10 mouse cellular contexts compared by ENCODE assay signal in the genomic region with DNA sequence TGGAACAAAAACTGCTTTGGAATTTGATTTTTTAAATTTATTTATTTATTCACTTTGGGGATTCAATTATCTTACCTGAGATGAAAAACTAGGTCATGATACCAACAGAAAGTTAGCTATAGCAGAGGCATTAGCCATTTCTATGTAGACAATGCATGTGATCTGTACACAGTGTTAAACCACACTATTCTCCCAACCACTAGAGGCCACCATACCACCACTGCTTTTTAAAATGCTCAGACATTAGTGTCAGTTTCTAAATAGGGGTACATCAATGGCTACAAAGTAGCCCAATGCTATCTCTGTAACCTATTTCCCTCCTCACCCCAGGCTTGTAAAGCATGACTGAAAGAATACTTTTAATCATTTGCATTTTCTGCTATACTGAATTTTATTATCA. TPM values are rescaled to one million over a fixed set of nuclear protein-coding genes. Genes with fewer than 3 reads are reported as not detected.
DNase-seq lines count a peak whose midpoint lies in the region; ATAC-seq and TF ChIP-seq lines count a peak whose summit lies in the region.
"Had no signal": no experiment of that assay in that cellular context is flagged by ENCODE, and none has a peak within 500 bp of the region (broad histone marks: within the 10 kb centered on the region; RNA-seq: fewer than 3 reads in every experiment).

No protein-coding gene starts in this region.

- no peak overlapping the region for H3K4me2 ChIP-seq in forebrain, embryonic 15.5 days (replicated peaks)
- H3K4me2 ChIP-seq: liver, embryonic 15.5 days had no signal

- TF ChIP-seq EP300 in heart, adult 2 months (IDR thresholded peaks at IDR 0.05; ENCODE audit: insufficient read depth, low read depth, low read length): no peak

- H3K27me3 ChIP-seq in heart, adult 2 months (ENCODE audit: control insufficient read depth, insufficient read depth, low read length): no peaks in the 10 kb centered on the region
- no peaks in the 10 kb centered on the region for H3K27me3 ChIP-seq in forebrain, embryonic 15.5 days
- H3K27me3 ChIP-seq: liver, embryonic 15.5 days had no signal

- no peaks in the 10 kb centered on the region for H3K79me2 ChIP-seq in heart, adult 2 months (replicated peaks; ENCODE audit: control insufficient read depth, insufficient read depth, low read length)

- peak; percentile 66 for TF ChIP-seq CTCF in heart, adult 2 months (IDR thresholded peaks at IDR 0.05)

- intact Hi-C loops in heart, adult 2 months (cut with DNase I): no loop called here

- ATAC-seq in forebrain, embryonic 15.5 days (replicated peaks): 0 out of 2 replicates have a peak, but pooled peaks have one; percentile 51

- TF ChIP-seq POLR2A in heart, adult 2 months (IDR thresholded peaks at IDR 0.05; ENCODE audit: insufficient read depth, low read depth, low read length): no peak

- no peaks in the 10 kb centered on the region for H3K9me3 ChIP-seq in forebrain, embryonic 15.5 days
- H3K9me3 ChIP-seq: liver, embryonic 15.5 days had no signal

- no peak overlapping the region for H3K9ac ChIP-seq in heart, adult 2 months (ENCODE audit: low read depth, low read length)
- no peak overlapping the region for H3K9ac ChIP-seq in forebrain, embryonic 15.5 days (replicated peaks)
- H3K9ac ChIP-seq: liver, embryonic 15.5 days had no signal

- H3K36me3 ChIP-seq in heart, adult 2 months (ENCODE audit: control insufficient read depth, insufficient read depth, low read length): no peaks in the 10 kb centered on the region; the same call in 1 of the 2 replicates
- peaks cover 46% of the 10 kb centered on the region for H3K36me3 ChIP-seq in forebrain, embryonic 15.5 days

- H3K27ac ChIP-seq in heart, adult 2 months: no peak overlapping the region
- no peak overlapping the region for H3K27ac ChIP-seq in forebrain, embryonic 15.5 days (replicated peaks)
- H3K27ac ChIP-seq: liver, embryonic 15.5 days had no signal

- no peak overlapping the region for H3K4me3 ChIP-seq in heart, adult 2 months
- no peak overlapping the region for H3K4me3 ChIP-seq in forebrain, embryonic 15.5 days
- H3K4me3 ChIP-seq: liver, embryonic 15.5 days had no signal

- no peak for DNase-seq in heart, adult 2 months
- DNase-seq in heart, adult 9 months (ENCODE audit: low spot score in 2 of 2): no peak
- DNase-seq in thymus, postnatal 14 days: peak; percentile 11
- no peak for DNase-seq in thymus, postnatal 36 days
- no peak for DNase-seq in urinary bladder, postnatal 4 days (ENCODE audit: low spot score in 2 of 2)
- DNase-seq in spleen, adult 18-20 months: no peak
- no peak for DNase-seq in right cerebral cortex, adult 18-20 months
- DNase-seq: kidney, adult 2 months had no signal

- no peaks in the 10 kb centered on the region for H3K4me1 ChIP-seq in heart, adult 2 months (ENCODE audit: control insufficient read depth, insufficient read depth, low read length)
- no peaks in the 10 kb centered on the region for H3K4me1 ChIP-seq in forebrain, embryonic 15.5 days
- H3K4me1 ChIP-seq: liver, embryonic 15.5 days had no signal

RNA-seq across cellular contexts. Expression of a gene that starts 26.1 kb away (rescaled TPM):
- total RNA-seq in heart, adult 2 months (2021): 10 to 100 TPM; 38.8 to 45.7 TPM
- 27.7 and 57.3 TPM in 2 replicates for polyA plus RNA-seq in heart, adult 2 months (2012; rRNA removed)
- polyA plus RNA-seq in forebrain, embryonic 15.5 days (2015; fragmentation: Nextera tagmentation; extraction: Ambion mirVana): 20.3 and 23.1 TPM in 2 replicates

RNA-seq across cellular contexts. Expression of a gene that starts 26.3 kb away (rescaled TPM):
- total RNA-seq in heart, adult 2 months (2021): 10 to 100 TPM; 26.4 to 26.9 TPM
- polyA plus RNA-seq in heart, adult 2 months (2012; rRNA removed): 11.6 and 20.1 TPM in 2 replicates
- 44.0 and 52.4 TPM in 2 replicates for polyA plus RNA-seq in forebrain, embryonic 15.5 days (2015; fragmentation: Nextera tagmentation; extraction: Ambion mirVana)
